Mouse (Mus musculus): ENCODE data around the gene Cebpa. TPM values are rescaled to one million over a fixed set of nuclear protein-coding genes. Genes with fewer than 3 reads are reported as not detected.

Cebpa gene
- polyA plus RNA-seq, 1 experiment from 2014 or later: 0.32 TPM

GRCm38 (mm10) chr7:35125971-35126370, 6.9 kb downstream of the Cebpa start:
- no peak overlapping the region for H3K4me2 ChIP-seq (ENCODE audit: low read length)
- 83% methylated on average over 5 of the region's 5 CpGs for WGBS
- H3K27me3 ChIP-seq (replicated peaks; ENCODE audit: control insufficient read depth, insufficient read depth, low read length): peaks cover 18% of the 10 kb centered on the region
- no peaks in the 10 kb centered on the region for H3K9me3 ChIP-seq (ENCODE audit: control insufficient read depth, low read length)
- H3K27ac ChIP-seq (ENCODE audit: low read length): no peak overlapping the region
- H3K9ac ChIP-seq (replicated peaks; ENCODE audit: low read depth, low read length): no peak overlapping the region
- H3K4me3 ChIP-seq (replicated peaks; ENCODE audit: low read length): no peak overlapping the region
- no peaks in the 10 kb centered on the region for H3K4me1 ChIP-seq (replicated peaks; ENCODE audit: control insufficient read depth, insufficient read depth, low read length)
- H3K36me3 ChIP-seq (ENCODE audit: control insufficient read depth, insufficient read depth): no peaks in the 10 kb centered on the region
- no peak for ATAC-seq

GRCm38 (mm10) chr7:35127001-35127400, 7.9 kb downstream of the Cebpa start:
- peaks cover 8% of the 10 kb centered on the region for H3K27me3 ChIP-seq (replicated peaks; ENCODE audit: control insufficient read depth, insufficient read depth, low read length)
- WGBS: 59% methylated on average over 10 of the region's 10 CpGs
- H3K27ac ChIP-seq (ENCODE audit: low read length): no peak overlapping the region
- no peaks in the 10 kb centered on the region for H3K4me1 ChIP-seq (replicated peaks; ENCODE audit: control insufficient read depth, insufficient read depth, low read length)
- H3K4me3 ChIP-seq (replicated peaks; ENCODE audit: low read length): no peak overlapping the region
- ATAC-seq: no peak
- no peak overlapping the region for H3K4me2 ChIP-seq (ENCODE audit: low read length)
- H3K36me3 ChIP-seq (ENCODE audit: control insufficient read depth, insufficient read depth): no peaks in the 10 kb centered on the region
- no peak overlapping the region for H3K9ac ChIP-seq (replicated peaks; ENCODE audit: low read depth, low read length)
- no peaks in the 10 kb centered on the region for H3K9me3 ChIP-seq (ENCODE audit: control insufficient read depth, low read length)

GRCm38 (mm10) chr7:35127721-35128120, 8.6 kb downstream of the Cebpa start:
- ATAC-seq: no peak
- Histone ChIP-seq H3K4me2 (ENCODE audit: low read length) (no peak overlapping the region), H3K4me1 (replicated peaks; ENCODE audit: control insufficient read depth, insufficient read depth, low read length) (no peaks in the 10 kb centered on the region), H3K4me3 (replicated peaks; ENCODE audit: low read length) (no peak overlapping the region), H3K9me3 (ENCODE audit: control insufficient read depth, low read length) (no peaks in the 10 kb centered on the region), H3K36me3 (ENCODE audit: control insufficient read depth, insufficient read depth) (no peaks in the 10 kb centered on the region), H3K27me3 (replicated peaks; ENCODE audit: control insufficient read depth, insufficient read depth, low read length) (0 out of 2 replicates have a peak, but pooled peaks cover 2% of the 10 kb centered on the region), H3K9ac (replicated peaks; ENCODE audit: low read depth, low read length) (no peak overlapping the region), H3K27ac (ENCODE audit: low read length) (no peak overlapping the region)
- WGBS: 39% methylated on average over 6 of the region's 6 CpGs

GRCm38 (mm10) chr7:35128677-35129567, 9.8 kb downstream of the Cebpa start:
- Histone ChIP-seq H3K9me3 (ENCODE audit: control insufficient read depth, low read length) (no peaks in the 10 kb centered on the region), H3K4me1 (replicated peaks; ENCODE audit: control insufficient read depth, insufficient read depth, low read length) (no peaks in the 10 kb centered on the region), H3K27ac (ENCODE audit: low read length) (no peak overlapping the region), H3K9ac (replicated peaks; ENCODE audit: low read depth, low read length) (no peak overlapping the region), H3K27me3 (replicated peaks; ENCODE audit: control insufficient read depth, insufficient read depth, low read length) (no peaks in the 10 kb centered on the region), H3K4me3 (replicated peaks; ENCODE audit: low read length) (no peak overlapping the region), H3K36me3 (ENCODE audit: control insufficient read depth, insufficient read depth) (no peaks in the 10 kb centered on the region), H3K4me2 (ENCODE audit: low read length) (no peak overlapping the region)
- ATAC-seq: no peak
- WGBS: 61% methylated on average over 17 of the region's 17 CpGs

GRCm38 (mm10) chr7:35130059-35130738, 11.1 kb downstream of the Cebpa start:
- no peak overlapping the region for H3K9ac ChIP-seq (replicated peaks; ENCODE audit: low read depth, low read length)
- no peak for ATAC-seq
- H3K4me2 ChIP-seq (ENCODE audit: low read length): no peak overlapping the region
- H3K4me1 ChIP-seq (replicated peaks; ENCODE audit: control insufficient read depth, insufficient read depth, low read length): 0 out of 2 replicates have a peak, but pooled peaks cover 4% of the 10 kb centered on the region
- H3K36me3 ChIP-seq (ENCODE audit: control insufficient read depth, insufficient read depth): no peaks in the 10 kb centered on the region
- WGBS: 85% methylated on average over 13 of the region's 13 CpGs
- H3K27me3 ChIP-seq (replicated peaks; ENCODE audit: control insufficient read depth, insufficient read depth, low read length): no peaks in the 10 kb centered on the region
- H3K4me3 ChIP-seq (replicated peaks; ENCODE audit: low read length): no peak overlapping the region
- H3K27ac ChIP-seq (ENCODE audit: low read length): no peak overlapping the region
- no peaks in the 10 kb centered on the region for H3K9me3 ChIP-seq (ENCODE audit: control insufficient read depth, low read length)

- H3K36me3 ChIP-seq (ENCODE audit: control insufficient read depth, insufficient read depth): no peaks in the 10 kb centered on the region
- no peak overlapping the region for H3K4me2 ChIP-seq (ENCODE audit: low read length)
- no peak overlapping the region for H3K4me3 ChIP-seq (replicated peaks; ENCODE audit: low read length)
- no peaks in the 10 kb centered on the region for H3K27me3 ChIP-seq (replicated peaks; ENCODE audit: control insufficient read depth, insufficient read depth, low read length)
- 87% methylated on average over 5 of the region's 5 CpGs for WGBS
- no peak for ATAC-seq
- H3K27ac ChIP-seq (ENCODE audit: low read length): no peak overlapping the region
- no peak overlapping the region for H3K9ac ChIP-seq (replicated peaks; ENCODE audit: low read depth, low read length)
- H3K4me1 ChIP-seq (replicated peaks; ENCODE audit: control insufficient read depth, insufficient read depth, low read length): 0 out of 2 replicates have a peak, but pooled peaks cover 4% of the 10 kb centered on the region
- H3K9me3 ChIP-seq (ENCODE audit: control insufficient read depth, low read length): no peaks in the 10 kb centered on the region
These were observed 11.8 kb downstream of the Cebpa start for GRCm38 (mm10) chr7:35130888-35131287.

GRCm38 (mm10) chr7:35131601-35132000, 12.5 kb downstream of the Cebpa start:
- Histone ChIP-seq H3K4me3 (replicated peaks; ENCODE audit: low read length) (no peak overlapping the region), H3K4me1 (replicated peaks; ENCODE audit: control insufficient read depth, insufficient read depth, low read length) (0 out of 2 replicates have a peak, but pooled peaks cover 4% of the 10 kb centered on the region), H3K27ac (ENCODE audit: low read length) (no peak overlapping the region), H3K27me3 (replicated peaks; ENCODE audit: control insufficient read depth, insufficient read depth, low read length) (no peaks in the 10 kb centered on the region), H3K9ac (replicated peaks; ENCODE audit: low read depth, low read length) (no peak overlapping the region), H3K4me2 (ENCODE audit: low read length) (no peak overlapping the region), H3K9me3 (ENCODE audit: control insufficient read depth, low read length) (no peaks in the 10 kb centered on the region), H3K36me3 (ENCODE audit: control insufficient read depth, insufficient read depth) (no peaks in the 10 kb centered on the region)
- ATAC-seq: no peak
- WGBS: 96% methylated on average over 9 of the region's 9 CpGs

- Histone ChIP-seq H3K27ac (ENCODE audit: low read length) (no peak overlapping the region), H3K9ac (replicated peaks; ENCODE audit: low read depth, low read length) (no peak overlapping the region), H3K36me3 (ENCODE audit: control insufficient read depth, insufficient read depth) (no peaks in the 10 kb centered on the region), H3K9me3 (ENCODE audit: control insufficient read depth, low read length) (no peaks in the 10 kb centered on the region), H3K27me3 (replicated peaks; ENCODE audit: control insufficient read depth, insufficient read depth, low read length) (no peaks in the 10 kb centered on the region), H3K4me1 (replicated peaks; ENCODE audit: control insufficient read depth, insufficient read depth, low read length) (0 out of 2 replicates have a peak, but pooled peaks cover 4% of the 10 kb centered on the region), H3K4me2 (ENCODE audit: low read length) (no peak overlapping the region), H3K4me3 (replicated peaks; ENCODE audit: low read length) (no peak overlapping the region)
- 30% methylated on average over 5 of the region's 5 CpGs for WGBS
- no peak for ATAC-seq
These were observed 15.5 kb downstream of the Cebpa start for GRCm38 (mm10) chr7:35134621-35135020.

- H3K4me2 ChIP-seq (ENCODE audit: low read length): no peak overlapping the region
- H3K27ac ChIP-seq (ENCODE audit: low read length): no peak overlapping the region
- 71% methylated on average over 1 of the region's 1 CpGs for WGBS
- H3K9me3 ChIP-seq (ENCODE audit: control insufficient read depth, low read length): no peaks in the 10 kb centered on the region
- no peak for ATAC-seq
- H3K4me3 ChIP-seq (replicated peaks; ENCODE audit: low read length): no peak overlapping the region
- H3K36me3 ChIP-seq (ENCODE audit: control insufficient read depth, insufficient read depth): no peaks in the 10 kb centered on the region
- 0 out of 2 replicates have a peak, but pooled peaks cover 7% of the 10 kb centered on the region for H3K4me1 ChIP-seq (replicated peaks; ENCODE audit: control insufficient read depth, insufficient read depth, low read length)
- H3K9ac ChIP-seq (replicated peaks; ENCODE audit: low read depth, low read length): no peak overlapping the region
- H3K27me3 ChIP-seq (replicated peaks; ENCODE audit: control insufficient read depth, insufficient read depth, low read length): no peaks in the 10 kb centered on the region
These were observed 18.4 kb downstream of the Cebpa start for GRCm38 (mm10) chr7:35137524-35137923.
